Mouse (Mus musculus) intestine, postnatal 0 days (tissue): ENCODE results near the gene Dnm1. TPM values are rescaled to one million over a fixed set of nuclear protein-coding genes. Genes with fewer than 3 reads are reported as not detected.
"Not testable (repeated sequence)": the region's sequence is repeated elsewhere in the genome, so short reads cannot be mapped to it uniquely, and the experiment has no call there.

Source experiments
- ATAC-seq: fragments of 200-750 bp; cut with Nextera tagmentation; 2 replicates; pipeline ENCODE4 v1.8.0; 2017; ENCODE audit warnings: mild to moderate bottlenecking, moderate TSS enrichment, moderate library complexity
- H3K27ac ChIP-seq: fragments of 300-500 bp; sonication (generic); 2 replicates; pipeline ENCODE4 v1.5.1; 2014; ENCODE audit warnings: mild to moderate bottlenecking, low read depth, low read length, moderate library complexity
- H3K27me3 ChIP-seq: fragments of 300-500 bp; sonication (generic); replicated peaks from 2 replicates; pipeline ENCODE4 v1.6.1; 2014; ENCODE audit warnings: low read length, mixed read lengths; ENCODE audit not compliant: control insufficient read depth, insufficient read depth
- H3K36me3 ChIP-seq: fragments of 300-500 bp; sonication (generic); 2 replicates; pipeline ENCODE4 v1.6.1; 2014; ENCODE audit warnings: mild to moderate bottlenecking, moderate library complexity; ENCODE audit not compliant: control insufficient read depth, insufficient read depth
- H3K4me1 ChIP-seq: fragments of 300-500 bp; sonication (generic); replicated peaks from 2 replicates; pipeline ENCODE4 v1.6.1; 2014; ENCODE audit warnings: antibody characterized with exemption, low read length, mixed read lengths; ENCODE audit not compliant: control insufficient read depth, insufficient read depth
- H3K4me2 ChIP-seq: fragments of 300-500 bp; sonication (generic); replicated peaks from 2 replicates; pipeline ENCODE4 v1.6.1; 2014; ENCODE audit warnings: low read depth, mild to moderate bottlenecking, moderate library complexity
- H3K4me3 ChIP-seq: fragments of 300-500 bp; sonication (generic); 2 replicates; pipeline ENCODE4 v1.5.1; 2014; ENCODE audit warnings: low read depth, low read length
- H3K9ac ChIP-seq: fragments of 300-500 bp; sonication (generic); 2 replicates; pipeline ENCODE4 v1.6.1; 2014; ENCODE audit warnings: mild to moderate bottlenecking, low read depth, low read length
- H3K9me3 ChIP-seq: fragments of 300-500 bp; sonication (generic); 2 replicates; pipeline ENCODE4 v1.6.1; 2016; ENCODE audit warnings: mixed run types; ENCODE audit not compliant: control insufficient read depth
- CTCF ChIP-seq: sonication (generic); IDR thresholded peaks from 2 replicates; pipeline ENCODE4 v1.5.1; 2016; ENCODE audit warnings: low read depth, mild to moderate bottlenecking, control low read depth, antibody characterized with exemption, moderate library complexity
- WGBS: fragments of 180-500 bp; shearing (Covaris S2); extraction: QIAGEN DNeasy Blood & Tissue Kit; methylation state at CpG from one replicate; pipeline ENCODE4 v1.1.7; 2014; 5-methylcytosine and 5-hydroxymethylcytosine counted together
- polyA plus RNA-seq: library from polyadenylated mRNA; unstranded; fragments of >200 nt; fragmentation: Nextera tagmentation; extraction: Ambion mirVana; gene quantifications from 2 replicates; pipeline ENCODE4 v1.2.1, GENCODE M21; 2015

Dnm1 gene
- polyA plus RNA-seq, 1 experiment from 2014 or later, result 23.5 TPM

DNA sequence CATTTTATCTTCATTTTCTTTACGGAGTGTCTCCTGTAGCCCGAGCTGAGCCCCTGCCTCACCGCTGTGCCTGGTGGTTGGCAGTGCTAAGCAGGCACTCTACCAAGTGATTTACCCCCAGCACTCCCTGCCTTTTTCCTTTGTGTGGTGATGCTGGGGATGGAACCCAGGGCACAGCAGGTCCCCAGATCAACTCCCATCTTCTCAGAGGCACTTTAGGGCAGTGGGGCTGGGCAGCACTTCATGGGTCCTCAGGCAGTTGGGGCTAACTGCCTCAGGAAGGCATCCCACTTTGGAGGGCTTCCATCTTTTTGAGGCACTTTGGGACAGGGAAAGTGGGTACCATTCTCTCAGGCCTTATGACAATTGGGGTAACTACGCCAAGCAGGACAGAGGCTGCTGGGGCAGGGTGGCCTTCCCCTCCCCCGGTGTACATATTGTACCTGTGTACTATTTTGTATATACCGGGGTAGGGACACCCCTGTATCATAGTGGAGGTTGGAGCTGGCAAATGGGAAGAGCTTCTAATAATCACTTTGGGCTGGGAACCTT, 45.8 kb downstream of the Dnm1 start:
- H3K27ac ChIP-seq, result no peak overlapping the region
- WGBS, result 91% methylated on average over 6 of the region's 6 CpGs
- H3K4me3 ChIP-seq, result no peak overlapping the region
- H3K36me3 ChIP-seq, result peaks cover 82% of the 10 kb centered on the region
- ATAC-seq, result no peak
- no peaks in the 10 kb centered on the region for H3K27me3 ChIP-seq
- H3K9ac ChIP-seq, result no peak overlapping the region
- H3K4me1 ChIP-seq, result 0 out of 2 replicates have a peak, but pooled peaks cover 4% of the 10 kb centered on the region
- no peak for TF ChIP-seq CTCF
- H3K9me3 ChIP-seq, result no peaks in the 10 kb centered on the region
- H3K4me2 ChIP-seq, result no peak overlapping the region

DNA sequence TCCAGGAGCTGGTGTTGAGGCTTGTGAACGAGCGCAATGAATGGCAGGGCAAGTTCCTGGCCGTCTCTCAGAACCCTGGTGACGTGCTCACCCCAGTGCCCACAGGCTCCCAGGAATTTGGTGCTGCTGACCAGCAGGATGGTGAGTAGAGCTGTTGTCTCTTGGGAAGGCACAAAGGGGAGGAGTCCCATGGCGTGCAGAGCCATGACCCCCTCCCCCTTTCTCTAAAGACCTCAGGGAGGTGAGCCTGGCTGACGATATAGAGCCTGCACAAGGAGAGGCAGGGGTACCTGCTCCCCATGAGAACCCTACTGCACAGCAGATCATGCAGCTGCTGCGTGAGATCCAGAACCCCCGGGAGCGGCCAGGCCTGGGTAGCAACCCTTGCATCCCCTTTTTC, 47.0 kb downstream of the Dnm1 start:
- Histone ChIP-seq H3K4me2 (no peak overlapping the region), H3K4me3 (no peak overlapping the region), H3K9me3 (no peaks in the 10 kb centered on the region), H3K27ac (0 out of 2 replicates have a peak overlapping the region, but pooled peaks have one; percentile 7), H3K9ac (no peak overlapping the region), H3K27me3 (no peaks in the 10 kb centered on the region), H3K36me3 (peaks cover 93% of the 10 kb centered on the region), H3K4me1 (no peaks in the 10 kb centered on the region)
- TF ChIP-seq CTCF, result no peak
- WGBS, result 84% methylated on average over 9 of the region's 9 CpGs
- ATAC-seq, result no peak

- H3K36me3 ChIP-seq, result peaks cover 93% of the 10 kb centered on the region
- ATAC-seq, result no peak
- no peak overlapping the region for H3K9ac ChIP-seq
- WGBS, result 90% methylated on average over 5 of the region's 5 CpGs
- H3K4me3 ChIP-seq, result no peak overlapping the region
- no peaks in the 10 kb centered on the region for H3K27me3 ChIP-seq
- H3K27ac ChIP-seq, result no peak overlapping the region
- no peaks in the 10 kb centered on the region for H3K9me3 ChIP-seq
- H3K4me2 ChIP-seq, result no peak overlapping the region
- H3K4me1 ChIP-seq, result no peaks in the 10 kb centered on the region
- TF ChIP-seq CTCF, result no peak
These were observed 47.5 kb downstream of the Dnm1 start for GRCm38 (mm10) chr2:32305668-32306067.

- no peak overlapping the region for H3K4me3 ChIP-seq
- peak; percentile 18; the same call in 1 of the 2 replicates for ATAC-seq
- H3K36me3 ChIP-seq, result peaks cover 87% of the 10 kb centered on the region
- 55% methylated on average over 8 of the region's 8 CpGs for WGBS
- no peak overlapping the region for H3K27ac ChIP-seq
- no peaks in the 10 kb centered on the region for H3K9me3 ChIP-seq
- H3K4me1 ChIP-seq, result no peaks in the 10 kb centered on the region
- TF ChIP-seq CTCF, result peak; percentile 87
- H3K9ac ChIP-seq, result no peak overlapping the region
- H3K27me3 ChIP-seq, result no peaks in the 10 kb centered on the region
- H3K4me2 ChIP-seq, result no peak overlapping the region
These were observed 48.8 kb downstream of the Dnm1 start for GRCm38 (mm10) chr2:32304145-32304832.

DNA sequence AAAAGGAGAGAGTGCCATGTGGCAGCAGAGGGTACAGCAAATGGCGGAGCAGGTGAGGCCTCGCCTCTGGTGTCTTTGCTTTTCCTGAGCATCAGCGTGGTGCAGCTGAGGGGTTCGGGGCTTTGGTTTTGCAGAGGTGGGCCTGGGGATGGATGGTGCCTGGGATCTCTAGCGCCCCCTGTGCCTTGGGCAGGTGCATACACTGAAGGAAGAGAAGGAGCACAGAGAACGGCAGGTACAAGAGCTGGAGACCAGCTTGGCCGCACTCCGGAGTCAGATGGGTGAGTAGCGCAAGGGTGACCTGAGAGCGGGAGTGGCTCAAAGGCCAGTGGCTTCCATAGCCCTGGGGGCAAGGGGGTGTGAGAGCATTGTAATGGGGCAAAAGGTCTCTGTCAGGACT, 50.2 kb downstream of the Dnm1 start:
- peak; percentile 55 for TF ChIP-seq CTCF
- H3K27me3 ChIP-seq, result no peaks in the 10 kb centered on the region
- ATAC-seq, result no peak
- H3K36me3 ChIP-seq, result peaks cover 88% of the 10 kb centered on the region
- H3K4me2 ChIP-seq, result no peak overlapping the region
- H3K4me3 ChIP-seq, result no peak overlapping the region
- H3K9ac ChIP-seq, result no peak overlapping the region
- H3K4me1 ChIP-seq, result no peaks in the 10 kb centered on the region
- no peak overlapping the region for H3K27ac ChIP-seq
- no peaks in the 10 kb centered on the region for H3K9me3 ChIP-seq
- WGBS, result 94% methylated on average over 9 of the region's 10 CpGs

- ATAC-seq, result no peak
- TF ChIP-seq CTCF, result no peak
- Histone ChIP-seq H3K27me3 (no peaks in the 10 kb centered on the region), H3K4me1 (no peaks in the 10 kb centered on the region), H3K9ac (no peak overlapping the region), H3K9me3 (no peaks in the 10 kb centered on the region), H3K36me3 (peaks cover 67% of the 10 kb centered on the region), H3K4me2 (no peak overlapping the region), H3K27ac (no peak overlapping the region), H3K4me3 (no peak overlapping the region)
- WGBS, result 87% methylated on average over 4 of the region's 4 CpGs
These were observed 53.7 kb downstream of the Dnm1 start for GRCm38 (mm10) chr2:32299469-32299868.

DNA sequence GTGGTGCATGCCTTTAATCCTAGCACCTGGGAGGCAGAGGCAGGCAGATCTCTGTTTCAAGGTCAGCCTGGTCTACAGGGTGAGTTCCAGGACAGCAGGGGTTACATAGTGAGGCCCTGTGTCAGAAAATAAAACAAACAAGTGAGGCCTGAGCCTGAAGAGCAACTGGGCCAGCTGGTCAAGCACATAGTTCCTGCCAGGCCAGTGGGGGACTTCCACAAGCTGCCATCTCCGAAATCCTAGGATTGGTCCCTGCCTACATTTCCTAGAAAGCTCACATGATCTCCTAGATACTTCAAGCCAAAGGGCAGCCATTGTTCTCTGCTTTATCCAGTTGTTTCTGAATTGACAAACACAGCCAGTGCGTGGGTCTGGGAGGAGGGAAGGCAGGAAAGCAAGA, 57.3 kb downstream of the Dnm1 start:
- H3K4me2 ChIP-seq, H3K27ac ChIP-seq, H3K9me3 ChIP-seq, ATAC-seq, H3K27me3 ChIP-seq, H3K4me3 ChIP-seq, H3K9ac ChIP-seq, H3K4me1 ChIP-seq: not testable (repeated sequence)
- 78% methylated on average over 2 of the region's 2 CpGs for WGBS
- peaks cover 51% of the 10 kb centered on the region for H3K36me3 ChIP-seq
